In genomic region chr4:142330599-142330998, GRCm38 (mm10) we compare ENCODE assay signal across 24 mouse cellular contexts.
DNase-seq lines count a peak whose midpoint lies in the region; ATAC-seq and TF ChIP-seq lines count a peak whose summit lies in the region.
"Had no signal": no experiment of that assay in that cellular context is flagged by ENCODE, and none has a peak within 500 bp of the region (broad histone marks: within the 10 kb centered on the region; RNA-seq: fewer than 3 reads in every experiment).

No protein-coding gene starts in this region.

- H3K4me2 ChIP-seq in forebrain, postnatal 0 days (ENCODE audit: low read depth): no peak overlapping the region
- H3K4me2 ChIP-seq in forebrain, embryonic 12.5 days: no peak overlapping the region
- H3K4me2 ChIP-seq: forebrain, embryonic 13.5 days; heart, embryonic 12.5 days; liver, embryonic 13.5 days; midbrain, embryonic 11.5 days; neural tube, embryonic 15.5 days had no signal

- H3K9ac ChIP-seq in forebrain, postnatal 0 days: no peak overlapping the region
- no peak overlapping the region for H3K9ac ChIP-seq in forebrain, embryonic 12.5 days
- H3K9ac ChIP-seq: forebrain, embryonic 13.5 days; heart, embryonic 12.5 days; liver, embryonic 13.5 days; neural tube, embryonic 15.5 days had no signal

- WGBS in forebrain, postnatal 0 days: 96% methylated on average over 3 of the region's 3 CpGs
- WGBS in forebrain, embryonic 12.5 days: 91% methylated on average over 3 of the region's 3 CpGs

- no peak for ATAC-seq in forebrain, postnatal 0 days
- no peak for ATAC-seq in forebrain, embryonic 12.5 days (ENCODE audit: low FRiP score)
- ATAC-seq: forebrain, embryonic 13.5 days; hindbrain, embryonic 16.5 days had no signal

- H3K9me3 ChIP-seq in forebrain, postnatal 0 days (ENCODE audit: low read length): no peaks in the 10 kb centered on the region
- H3K9me3 ChIP-seq in forebrain, embryonic 12.5 days: peaks cover 3% of the 10 kb centered on the region; the same call in 1 of the 2 replicates
- H3K9me3 ChIP-seq: forebrain, embryonic 13.5 days; limb, embryonic 10.5 days; liver, embryonic 13.5 days; neural tube, embryonic 15.5 days had no signal

- no peaks in the 10 kb centered on the region for H3K36me3 ChIP-seq in forebrain, postnatal 0 days (ENCODE audit: insufficient read depth)
- peaks cover 5% of the 10 kb centered on the region; the same call in 1 of the 2 replicates for H3K36me3 ChIP-seq in forebrain, embryonic 12.5 days (replicated peaks)
- H3K36me3 ChIP-seq: heart, embryonic 12.5 days; limb, embryonic 10.5 days; liver, embryonic 13.5 days; neural tube, embryonic 15.5 days had no signal

- TF ChIP-seq CTCF in forebrain, postnatal 0 days (IDR thresholded peaks at IDR 0.05; ENCODE audit: low read depth): peak; percentile 32; the same call in 1 of the 2 replicates
- peak; percentile 41 for TF ChIP-seq CTCF in left cerebral cortex, adult 2 months (IDR thresholded peaks at IDR 0.05)

- no peaks in the 10 kb centered on the region for H3K27me3 ChIP-seq in forebrain, postnatal 0 days (ENCODE audit: insufficient read depth, low read length)
- no peaks in the 10 kb centered on the region for H3K27me3 ChIP-seq in forebrain, embryonic 12.5 days
- H3K27me3 ChIP-seq: CH12.LX; forebrain, embryonic 13.5 days; heart, embryonic 12.5 days; liver, embryonic 13.5 days; neural tube, embryonic 15.5 days had no signal

- DNase-seq in forebrain, postnatal 0 days: no peak
- no peak for DNase-seq in left cerebral cortex, adult 2 months (ENCODE audit: extremely low spot score in 1 of 2, low spot score in 2 of 2)
- DNase-seq in left cerebral cortex, adult 11 months (ENCODE audit: low spot score): no peak
- DNase-seq in thymus, postnatal 4 days: peak; percentile 12
- no peak for DNase-seq in thymus, postnatal 36 days
- DNase-seq in spleen, adult 12 weeks (ENCODE audit: low spot score): no peak
- DNase-seq in T-cell, adult 2 months (ENCODE audit: low spot score): no peak
- DNase-seq: cerebellum, adult 11 months; cerebellum, postnatal 25 days; heart, postnatal 36 days; kidney, adult 9 months; layer of hippocampus, postnatal 36 days; liver, embryonic 13.5 days; retina, postnatal 1 day; right cerebral cortex, postnatal 4 days had no signal

- H3K27ac ChIP-seq in forebrain, postnatal 0 days (ENCODE audit: low read depth, low read length): no peak overlapping the region
- H3K27ac ChIP-seq in forebrain, embryonic 12.5 days: no peak overlapping the region
- no peak overlapping the region for H3K27ac ChIP-seq in left cerebral cortex, adult 2 months
- H3K27ac ChIP-seq: forebrain, embryonic 13.5 days; limb, embryonic 10.5 days; liver, embryonic 13.5 days; macrophage; neural tube, embryonic 15.5 days had no signal

- intact Hi-C loops in left cerebral cortex, adult 2 months (cut with DNase I): no loop called here

- no peak overlapping the region for H3K4me3 ChIP-seq in forebrain, postnatal 0 days (ENCODE audit: low read depth, low read length)
- no peak overlapping the region for H3K4me3 ChIP-seq in forebrain, embryonic 12.5 days (replicated peaks)
- no peak overlapping the region for H3K4me3 ChIP-seq in left cerebral cortex, adult 2 months
- H3K4me3 ChIP-seq: forebrain, embryonic 13.5 days; heart, embryonic 12.5 days; limb, embryonic 10.5 days; liver, embryonic 13.5 days; neural tube, embryonic 15.5 days had no signal

- no peaks in the 10 kb centered on the region for H3K4me1 ChIP-seq in forebrain, postnatal 0 days (ENCODE audit: insufficient read depth)
- H3K4me1 ChIP-seq in forebrain, embryonic 12.5 days: no peaks in the 10 kb centered on the region
- H3K4me1 ChIP-seq: forebrain, embryonic 13.5 days; heart, embryonic 12.5 days; limb, embryonic 10.5 days; liver, embryonic 13.5 days; neural tube, embryonic 15.5 days had no signal
